Mouse (Mus musculus): ENCODE results near the gene Cog2. TPM values are rescaled to one million over a fixed set of nuclear protein-coding genes. Genes with fewer than 3 reads are reported as not detected.

Gene Cog2
- polyA plus RNA-seq, 1 experiment from 2014 or later: 29.5 TPM

DNA sequence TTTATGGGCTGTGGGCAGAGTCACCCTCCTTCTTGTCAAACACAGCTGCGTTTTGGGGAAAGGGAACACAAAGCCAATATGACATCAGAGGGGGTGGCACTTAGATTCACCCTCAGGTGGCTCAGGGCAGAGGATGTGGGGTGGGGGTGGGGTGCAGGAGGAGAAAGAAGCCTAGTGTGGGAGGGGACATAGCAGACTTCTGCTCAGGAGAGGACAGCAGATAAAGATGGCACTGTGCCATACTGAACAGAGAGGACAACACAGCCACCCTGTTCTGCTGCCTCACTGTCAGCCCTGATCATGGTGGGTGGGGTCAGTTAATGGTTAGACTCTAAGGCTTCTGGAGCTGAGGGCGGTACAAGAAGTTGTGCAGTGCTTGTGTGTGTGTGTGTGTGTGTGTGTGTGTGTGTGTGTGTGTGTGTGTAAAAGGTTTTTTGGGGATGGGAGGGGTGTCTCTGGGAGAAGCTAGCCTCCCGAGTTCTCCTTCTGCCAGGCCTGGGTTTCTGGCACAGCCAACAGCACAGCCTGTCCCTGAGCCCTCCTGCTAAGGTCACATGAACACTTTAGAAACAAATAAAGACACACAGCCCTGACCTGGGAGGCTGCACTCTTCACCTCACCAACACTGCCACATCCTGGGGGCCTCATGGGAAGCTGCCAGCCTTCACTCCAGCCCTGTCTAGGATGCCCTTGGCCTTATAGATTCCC is 65.3 kb downstream of the Cog2 start:
- DNase-seq (ENCODE audit: low spot score) (no peak), ATAC-seq (replicated peaks; ENCODE audit: low FRiP score) (no peak)
- no peak overlapping the region for H3K4me3 ChIP-seq (ENCODE audit: low read depth, low read length)
- WGBS: 43% methylated on average over 3 of the region's 3 CpGs
- H3K27me3 ChIP-seq (replicated peaks; ENCODE audit: control insufficient read depth, insufficient read depth, low read length): no peaks in the 10 kb centered on the region
- H3K4me1 ChIP-seq (replicated peaks; ENCODE audit: control insufficient read depth, insufficient read depth, low read length): no peaks in the 10 kb centered on the region
- H3K9ac ChIP-seq (ENCODE audit: low read depth, low read length): no peak overlapping the region
- H3K27ac ChIP-seq (ENCODE audit: low read depth, low read length): no peak overlapping the region
- H3K4me2 ChIP-seq: no peak overlapping the region
- H3K9me3 ChIP-seq (ENCODE audit: control insufficient read depth, low read length): no peaks in the 10 kb centered on the region
- H3K36me3 ChIP-seq (ENCODE audit: control insufficient read depth, insufficient read depth, low read length): no peaks in the 10 kb centered on the region

DNA sequence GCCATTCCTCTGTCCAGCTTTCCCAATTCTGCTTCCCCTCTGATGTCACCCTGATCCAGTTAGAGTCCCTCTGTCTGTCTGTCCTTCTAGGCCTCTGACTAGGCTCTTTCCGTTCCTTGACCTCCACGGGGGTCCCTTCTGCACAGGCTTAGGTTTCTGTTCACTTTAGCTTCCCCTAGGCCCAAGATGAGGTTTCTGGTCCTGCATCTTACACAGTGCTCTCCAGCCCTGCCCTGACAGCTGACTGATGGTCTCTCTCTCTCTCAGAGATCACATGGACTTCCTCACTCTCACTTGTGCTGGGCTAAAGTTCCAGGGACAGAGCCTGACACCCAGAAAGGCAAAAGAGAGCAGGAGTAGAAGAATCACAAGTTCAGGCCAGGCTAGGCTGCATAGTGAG is 66.0 kb downstream of the Cog2 start:
- Histone ChIP-seq H3K9ac (ENCODE audit: low read depth, low read length) (no peak overlapping the region), H3K4me3 (ENCODE audit: low read depth, low read length) (no peak overlapping the region), H3K27me3 (replicated peaks; ENCODE audit: control insufficient read depth, insufficient read depth, low read length) (no peaks in the 10 kb centered on the region), H3K27ac (ENCODE audit: low read depth, low read length) (no peak overlapping the region), H3K9me3 (ENCODE audit: control insufficient read depth, low read length) (no peaks in the 10 kb centered on the region), H3K4me2 (no peak overlapping the region), H3K4me1 (replicated peaks; ENCODE audit: control insufficient read depth, insufficient read depth, low read length) (no peaks in the 10 kb centered on the region), H3K36me3 (ENCODE audit: control insufficient read depth, insufficient read depth, low read length) (no peaks in the 10 kb centered on the region)
- DNase-seq (ENCODE audit: low spot score) (no peak), ATAC-seq (replicated peaks; ENCODE audit: low FRiP score) (no peak)
- 73% methylated on average over 2 of the region's 2 CpGs for WGBS

DNA sequence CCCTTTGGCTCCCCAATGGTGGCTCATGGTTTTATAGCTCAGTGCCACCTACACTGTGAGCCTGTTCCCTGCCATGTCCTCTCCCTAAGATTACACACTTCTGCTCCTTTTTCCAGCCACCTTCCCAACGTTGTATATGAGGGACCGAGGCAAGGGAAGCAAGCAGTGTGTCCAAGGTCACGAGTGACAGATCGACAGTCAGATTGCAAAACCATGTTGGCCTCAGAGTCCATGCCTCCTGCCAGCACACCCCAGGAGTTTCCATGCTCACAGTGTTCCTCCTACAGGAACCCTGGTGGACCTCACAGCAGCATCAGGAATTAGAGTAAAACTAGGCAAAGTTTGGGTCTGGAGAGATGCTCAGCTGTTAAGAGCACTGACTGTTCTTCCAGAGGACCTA is 68.8 kb downstream of the Cog2 start:
- Histone ChIP-seq H3K4me1 (replicated peaks; ENCODE audit: control insufficient read depth, insufficient read depth, low read length) (no peaks in the 10 kb centered on the region), H3K27me3 (replicated peaks; ENCODE audit: control insufficient read depth, insufficient read depth, low read length) (no peaks in the 10 kb centered on the region), H3K36me3 (ENCODE audit: control insufficient read depth, insufficient read depth, low read length) (no peaks in the 10 kb centered on the region), H3K4me2 (no peak overlapping the region), H3K9me3 (ENCODE audit: control insufficient read depth, low read length) (no peaks in the 10 kb centered on the region), H3K9ac (ENCODE audit: low read depth, low read length) (no peak overlapping the region), H3K4me3 (ENCODE audit: low read depth, low read length) (no peak overlapping the region), H3K27ac (ENCODE audit: low read depth, low read length) (no peak overlapping the region)
- ATAC-seq (replicated peaks; ENCODE audit: low FRiP score) (no peak), DNase-seq (ENCODE audit: low spot score) (no peak)
- WGBS: 60% methylated on average over 4 of the region's 4 CpGs

Other genes starting within 250 kb of the Cog2 start
- 0.27 and 0.55 TPM in 2 replicates for gene Pgbd5, start 81.1 kb upstream of the Cog2 start, polyA plus RNA-seq (2014; fragmentation: Nextera tagmentation; extraction: Ambion mirVana)
- 14.5 and 15.2 TPM in 2 replicates for gene Agt, start 48.9 kb downstream of the Cog2 start, polyA plus RNA-seq (2014; fragmentation: Nextera tagmentation; extraction: Ambion mirVana)
- gene Capn9, start 55.3 kb downstream of the Cog2 start, polyA plus RNA-seq (2014; fragmentation: Nextera tagmentation; extraction: Ambion mirVana): not detected in 2 replicates
- gene 2310022B05Rik, start 142.6 kb downstream of the Cog2 start, polyA plus RNA-seq (2014; fragmentation: Nextera tagmentation; extraction: Ambion mirVana): 16.3 and 17.5 TPM in 2 replicates
- 49.8 and 51.9 TPM in 2 replicates for gene Ttc13, start 201.2 kb downstream of the Cog2 start, polyA plus RNA-seq (2014; fragmentation: Nextera tagmentation; extraction: Ambion mirVana)
- gene Arv1, start 201.4 kb downstream of the Cog2 start, polyA plus RNA-seq (2014; fragmentation: Nextera tagmentation; extraction: Ambion mirVana): 17.9 and 23.3 TPM in 2 replicates
- 3.6 and 3.8 TPM in 2 replicates for gene Fam89a, start 231.1 kb downstream of the Cog2 start, polyA plus RNA-seq (2014; fragmentation: Nextera tagmentation; extraction: Ambion mirVana)